Mouse (Mus musculus): ENCODE measurements around the gene Iqsec1. TPM values are rescaled to one million over a fixed set of nuclear protein-coding genes. Genes with fewer than 3 reads are reported as not detected.

Gene Iqsec1
- polyA plus RNA-seq, 1 experiment: 46.1 TPM

GRCm38 (mm10) chr6:91008284-91008830, 19.9 kb upstream of the Iqsec1 start:
- TF ChIP-seq POLR2A (IDR thresholded peaks at IDR 0.05; ENCODE audit: low read depth, low read length) (no peak), CTCF (IDR thresholded peaks at IDR 0.05; ENCODE audit: extremely low read depth, insufficient read length, insufficient replicate concordance, low read depth, low read length) (no peak)
- no peak overlapping the region for H3K4me3 ChIP-seq (ENCODE audit: low read depth, low read length)
- H3K4me1 ChIP-seq (ENCODE audit: control insufficient read depth, insufficient read depth, insufficient read length, low read length): no peaks in the 10 kb centered on the region
- WGBS: 87% methylated on average over 3 of the region's 3 CpGs
- H3K27me3 ChIP-seq (ENCODE audit: control insufficient read depth, insufficient read depth, low read length): no peaks in the 10 kb centered on the region
- no peaks in the 10 kb centered on the region; the same call in 1 of the 2 replicates for H3K36me3 ChIP-seq (ENCODE audit: control insufficient read depth, insufficient read depth, low read length)
- H3K27ac ChIP-seq (ENCODE audit: insufficient read depth, low read depth, low read length): no peak overlapping the region

GRCm38 (mm10) chr6:91007207-91007606, 18.7 kb upstream of the Iqsec1 start:
- TF ChIP-seq CTCF (IDR thresholded peaks at IDR 0.05; ENCODE audit: extremely low read depth, insufficient read length, insufficient replicate concordance, low read depth, low read length) (no peak), POLR2A (IDR thresholded peaks at IDR 0.05; ENCODE audit: low read depth, low read length) (no peak)
- H3K4me3 ChIP-seq (ENCODE audit: low read depth, low read length): no peak overlapping the region
- H3K4me1 ChIP-seq (ENCODE audit: control insufficient read depth, insufficient read depth, insufficient read length, low read length): no peaks in the 10 kb centered on the region
- H3K27me3 ChIP-seq (ENCODE audit: control insufficient read depth, insufficient read depth, low read length): no peaks in the 10 kb centered on the region
- no peaks in the 10 kb centered on the region for H3K36me3 ChIP-seq (ENCODE audit: control insufficient read depth, insufficient read depth, low read length)
- H3K27ac ChIP-seq (ENCODE audit: insufficient read depth, low read depth, low read length): no peak overlapping the region
- WGBS: 11% methylated on average over 2 of the region's 2 CpGs

GRCm38 (mm10) chr6:91004157-91004556, 15.7 kb upstream of the Iqsec1 start:
- WGBS: 88% methylated on average over 2 of the region's 2 CpGs
- no peak for TF ChIP-seq CTCF (IDR thresholded peaks at IDR 0.05; ENCODE audit: extremely low read depth, insufficient read length, insufficient replicate concordance, low read depth, low read length)
- no peak for TF ChIP-seq POLR2A (IDR thresholded peaks at IDR 0.05; ENCODE audit: low read depth, low read length)

GRCm38 (mm10) chr6:91003310-91003995, 15.0 kb upstream of the Iqsec1 start:
- no peaks in the 10 kb centered on the region for H3K27me3 ChIP-seq (ENCODE audit: control insufficient read depth, insufficient read depth, low read length)
- no peaks in the 10 kb centered on the region for H3K4me1 ChIP-seq (ENCODE audit: control insufficient read depth, insufficient read depth, insufficient read length, low read length)
- no peak overlapping the region for H3K4me3 ChIP-seq (ENCODE audit: low read depth, low read length)
- no peak overlapping the region for H3K27ac ChIP-seq (ENCODE audit: insufficient read depth, low read depth, low read length)
- TF ChIP-seq CTCF (IDR thresholded peaks at IDR 0.05; ENCODE audit: extremely low read depth, insufficient read length, insufficient replicate concordance, low read depth, low read length) (no peak), POLR2A (IDR thresholded peaks at IDR 0.05; ENCODE audit: low read depth, low read length) (no peak)
- 25% methylated on average over 3 of the region's 3 CpGs for WGBS
- no peaks in the 10 kb centered on the region for H3K36me3 ChIP-seq (ENCODE audit: control insufficient read depth, insufficient read depth, low read length)

More at GRCm38 (mm10) chr6:91004157-91004556, 15.7 kb upstream of the Iqsec1 start:
- Histone ChIP-seq H3K27ac (ENCODE audit: insufficient read depth, low read depth, low read length) (no peak overlapping the region), H3K36me3 (ENCODE audit: control insufficient read depth, insufficient read depth, low read length) (no peaks in the 10 kb centered on the region), H3K4me3 (ENCODE audit: low read depth, low read length) (no peak overlapping the region), H3K27me3 (ENCODE audit: control insufficient read depth, insufficient read depth, low read length) (no peaks in the 10 kb centered on the region), H3K4me1 (ENCODE audit: control insufficient read depth, insufficient read depth, insufficient read length, low read length) (no peaks in the 10 kb centered on the region)

GRCm38 (mm10) chr6:91001566-91001965, 13.1 kb upstream of the Iqsec1 start:
- TF ChIP-seq CTCF (IDR thresholded peaks at IDR 0.05; ENCODE audit: extremely low read depth, insufficient read length, insufficient replicate concordance, low read depth, low read length): no peak
- no peak for TF ChIP-seq POLR2A (IDR thresholded peaks at IDR 0.05; ENCODE audit: low read depth, low read length)
- Histone ChIP-seq H3K36me3 (ENCODE audit: control insufficient read depth, insufficient read depth, low read length) (no peaks in the 10 kb centered on the region), H3K4me1 (ENCODE audit: control insufficient read depth, insufficient read depth, insufficient read length, low read length) (no peaks in the 10 kb centered on the region), H3K27ac (ENCODE audit: insufficient read depth, low read depth, low read length) (no peak overlapping the region), H3K27me3 (ENCODE audit: control insufficient read depth, insufficient read depth, low read length) (no peaks in the 10 kb centered on the region), H3K4me3 (ENCODE audit: low read depth, low read length) (no peak overlapping the region)
- 64% methylated on average over 7 of the region's 7 CpGs for WGBS

- Histone ChIP-seq H3K4me3 (ENCODE audit: low read depth, low read length) (no peak overlapping the region), H3K4me1 (ENCODE audit: control insufficient read depth, insufficient read depth, insufficient read length, low read length) (no peaks in the 10 kb centered on the region), H3K27ac (ENCODE audit: insufficient read depth, low read depth, low read length) (no peak overlapping the region), H3K36me3 (ENCODE audit: control insufficient read depth, insufficient read depth, low read length) (no peaks in the 10 kb centered on the region), H3K27me3 (ENCODE audit: control insufficient read depth, insufficient read depth, low read length) (no peaks in the 10 kb centered on the region)
- TF ChIP-seq POLR2A (IDR thresholded peaks at IDR 0.05; ENCODE audit: low read depth, low read length): no peak
- TF ChIP-seq CTCF (IDR thresholded peaks at IDR 0.05; ENCODE audit: extremely low read depth, insufficient read length, insufficient replicate concordance, low read depth, low read length): no peak
- 35% methylated on average over 15 of the region's 15 CpGs for WGBS
Measured at GRCm38 (mm10) chr6:91000819-91001525, 12.5 kb upstream of the Iqsec1 start.

- Histone ChIP-seq H3K27me3 (ENCODE audit: control insufficient read depth, insufficient read depth, low read length) (no peaks in the 10 kb centered on the region), H3K27ac (ENCODE audit: insufficient read depth, low read depth, low read length) (no peak overlapping the region), H3K36me3 (ENCODE audit: control insufficient read depth, insufficient read depth, low read length) (no peaks in the 10 kb centered on the region), H3K4me3 (ENCODE audit: low read depth, low read length) (no peak overlapping the region), H3K4me1 (ENCODE audit: control insufficient read depth, insufficient read depth, insufficient read length, low read length) (no peaks in the 10 kb centered on the region)
- WGBS: 78% methylated on average over 4 of the region's 4 CpGs
- TF ChIP-seq POLR2A (IDR thresholded peaks at IDR 0.05; ENCODE audit: low read depth, low read length) (no peak), CTCF (IDR thresholded peaks at IDR 0.05; ENCODE audit: extremely low read depth, insufficient read length, insufficient replicate concordance, low read depth, low read length) (no peak)
Measured at GRCm38 (mm10) chr6:90999176-90999575, 10.7 kb upstream of the Iqsec1 start.
